Mouse (Mus musculus) forebrain, embryonic 14.5 days (tissue): ENCODE data around the gene Map3k10. TPM values are rescaled to one million over a fixed set of nuclear protein-coding genes. Genes with fewer than 3 reads are reported as not detected.

Experiments used
- ATAC-seq: fragments of 200-750 bp; cut with Nextera tagmentation; 2 replicates; pipeline ENCODE4 v1.8.0; 2017; ENCODE audit warnings: mild to moderate bottlenecking, moderate library complexity
- DNase-seq: peaks from one replicate; pipeline ENCODE4 v3.0.0-alpha.2; 2015; ENCODE audit warnings: low spot score
- H3K27ac ChIP-seq: fragments of 300-500 bp; sonication (generic); 2 replicates; pipeline ENCODE4 v1.5.1; 2014; ENCODE audit warnings: low read depth, mild to moderate bottlenecking, control low read depth, low read length, moderate library complexity
- H3K27me3 ChIP-seq: fragments of 300-500 bp; sonication (generic); replicated peaks from 2 replicates; pipeline ENCODE4 v1.6.1; 2014; ENCODE audit warnings: low read length, control low read depth, mixed read lengths; ENCODE audit not compliant: control insufficient read depth, insufficient read depth
- H3K36me3 ChIP-seq: fragments of 300-500 bp; sonication (generic); 2 replicates; pipeline ENCODE4 v1.6.1; 2014; ENCODE audit warnings: low read length, control low read depth; ENCODE audit not compliant: control insufficient read depth, insufficient read depth
- H3K4me1 ChIP-seq: fragments of 300-500 bp; sonication (generic); 2 replicates; pipeline ENCODE4 v1.6.1; 2014; ENCODE audit warnings: antibody characterized with exemption, low read length, control low read depth; ENCODE audit not compliant: control insufficient read depth, insufficient read depth
- H3K4me2 ChIP-seq: fragments of 300-500 bp; sonication (generic); 2 replicates; pipeline ENCODE4 v1.6.1; 2014; ENCODE audit warnings: mild to moderate bottlenecking, control low read depth, low read length
- H3K4me3 ChIP-seq: fragments of 300-500 bp; sonication (generic); 2 replicates; pipeline ENCODE4 v1.5.1; 2014; ENCODE audit warnings: low read depth, low read length, control low read depth
- H3K9ac ChIP-seq: fragments of 300-500 bp; sonication (generic); 2 replicates; pipeline ENCODE4 v1.6.1; 2014; ENCODE audit warnings: mild to moderate bottlenecking, low read length, control low read depth, moderate library complexity
- H3K9me3 ChIP-seq: fragments of 300-500 bp; sonication (generic); replicated peaks from 2 replicates; pipeline ENCODE4 v1.6.1; 2016; ENCODE audit warnings: low read length, control low read depth, mixed read lengths; ENCODE audit not compliant: control insufficient read depth
- WGBS: fragments of 180-500 bp; shearing (Covaris S2); extraction: QIAGEN DNeasy Blood & Tissue Kit; methylation state at CpG from one replicate; pipeline ENCODE4 v1.1.7; 2014; 5-methylcytosine and 5-hydroxymethylcytosine counted together
- polyA plus RNA-seq: library from polyadenylated mRNA; unstranded; fragments of >200 nt; fragmentation: Nextera tagmentation; extraction: Ambion mirVana; gene quantifications from 2 replicates; pipeline ENCODE4 v1.2.1, GENCODE M21; 2014

Map3k10 gene
- polyA plus RNA-seq, 1 experiment from 2014 or later: 12.8 TPM

DNA sequence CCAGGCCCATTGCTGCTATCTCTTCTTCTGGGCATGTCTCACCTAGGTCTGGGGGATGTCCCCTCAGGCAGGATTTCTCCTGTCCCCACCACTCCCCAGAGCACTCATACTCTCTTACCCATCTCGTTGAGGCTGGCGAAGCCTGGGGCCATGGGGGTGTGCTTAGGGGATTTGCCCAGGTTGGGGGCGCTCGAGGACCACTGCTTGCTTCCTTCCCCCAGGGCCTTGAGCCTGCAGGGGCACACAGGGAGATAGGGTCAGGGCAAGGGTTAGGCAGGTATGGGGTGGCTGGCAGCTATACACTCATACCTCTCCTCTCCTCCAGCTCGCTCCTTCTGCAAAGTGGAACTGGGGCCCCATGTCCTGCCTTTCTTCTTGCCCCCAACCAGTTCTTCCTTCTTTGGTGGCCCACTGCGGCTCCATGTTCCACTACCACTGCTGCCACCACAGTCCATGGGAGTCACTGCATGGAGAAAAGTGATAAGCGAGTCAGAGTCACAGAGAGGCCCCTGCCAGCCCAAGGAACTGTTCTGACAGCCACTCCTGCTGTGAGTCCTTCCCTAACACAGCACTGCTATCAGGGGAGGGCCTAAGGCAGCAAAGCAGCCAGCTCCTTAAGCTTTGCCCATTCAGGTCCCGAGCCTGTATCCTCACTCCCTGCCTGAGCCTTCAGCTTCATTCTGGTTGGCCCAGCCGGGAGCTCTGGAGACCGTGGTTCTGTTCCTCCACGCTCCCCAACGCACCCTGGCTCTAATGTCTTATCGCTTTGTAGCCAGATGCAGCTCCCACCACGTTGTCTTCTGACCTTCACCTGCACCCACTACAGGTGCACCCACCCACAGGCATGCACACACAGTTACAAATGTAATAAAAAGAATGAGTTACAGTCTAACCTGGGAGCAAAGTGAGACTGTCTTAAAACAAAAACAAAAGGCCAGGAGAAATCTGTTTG is 15.4 kb downstream of the Map3k10 start:
- 65% methylated on average over 14 of the region's 14 CpGs for WGBS
- H3K27me3 ChIP-seq: no peaks in the 10 kb centered on the region; the same call in 1 of the 2 replicates
- H3K27ac ChIP-seq: no peak overlapping the region
- no peaks in the 10 kb centered on the region for H3K9me3 ChIP-seq
- ATAC-seq: no peak
- H3K4me1 ChIP-seq: peaks cover 2% of the 10 kb centered on the region; the same call in 1 of the 2 replicates
- H3K9ac ChIP-seq: no peak overlapping the region
- H3K4me2 ChIP-seq: no peak overlapping the region
- no peak for DNase-seq
- no peak overlapping the region for H3K4me3 ChIP-seq
- peaks cover 76% of the 10 kb centered on the region for H3K36me3 ChIP-seq

DNA sequence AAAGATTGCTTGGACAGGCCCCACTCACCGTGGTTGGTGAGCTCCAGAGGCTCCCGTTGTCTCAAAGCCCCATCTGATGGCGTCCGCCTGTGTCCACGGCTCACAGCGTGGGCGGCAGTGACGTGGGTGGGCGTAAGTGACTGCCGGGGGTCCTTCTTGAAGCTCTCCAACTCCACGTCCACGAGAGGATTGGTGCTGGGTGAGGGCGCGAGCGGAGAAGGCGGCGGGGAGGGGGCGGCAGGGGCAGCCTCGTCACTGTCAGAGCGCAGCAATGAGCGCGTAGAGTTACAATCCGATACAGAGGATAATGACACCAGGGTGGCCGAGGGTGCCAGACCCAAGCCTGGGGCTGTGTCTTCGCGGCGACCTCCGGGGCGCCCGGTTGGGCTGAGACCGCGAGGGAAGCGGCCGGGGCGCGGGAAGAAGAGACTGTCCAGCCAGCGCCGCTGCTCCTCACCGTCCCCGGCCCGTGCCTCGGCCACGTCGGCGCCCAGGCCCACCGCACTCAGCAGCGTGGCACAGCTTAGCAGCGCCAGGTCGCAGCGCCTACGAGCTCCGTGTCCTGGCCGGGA is 16.5 kb downstream of the Map3k10 start:
- no peak overlapping the region for H3K27ac ChIP-seq
- H3K9ac ChIP-seq: no peak overlapping the region
- no peak overlapping the region for H3K4me3 ChIP-seq
- no peak overlapping the region for H3K4me2 ChIP-seq
- DNase-seq: no peak
- no peaks in the 10 kb centered on the region; the same call in 1 of the 2 replicates for H3K27me3 ChIP-seq
- no peak for ATAC-seq
- WGBS: 42% methylated on average over 44 of the region's 53 CpGs
- peaks cover 2% of the 10 kb centered on the region; the same call in 1 of the 2 replicates for H3K4me1 ChIP-seq
- peaks cover 69% of the 10 kb centered on the region for H3K36me3 ChIP-seq
- no peaks in the 10 kb centered on the region for H3K9me3 ChIP-seq

DNA sequence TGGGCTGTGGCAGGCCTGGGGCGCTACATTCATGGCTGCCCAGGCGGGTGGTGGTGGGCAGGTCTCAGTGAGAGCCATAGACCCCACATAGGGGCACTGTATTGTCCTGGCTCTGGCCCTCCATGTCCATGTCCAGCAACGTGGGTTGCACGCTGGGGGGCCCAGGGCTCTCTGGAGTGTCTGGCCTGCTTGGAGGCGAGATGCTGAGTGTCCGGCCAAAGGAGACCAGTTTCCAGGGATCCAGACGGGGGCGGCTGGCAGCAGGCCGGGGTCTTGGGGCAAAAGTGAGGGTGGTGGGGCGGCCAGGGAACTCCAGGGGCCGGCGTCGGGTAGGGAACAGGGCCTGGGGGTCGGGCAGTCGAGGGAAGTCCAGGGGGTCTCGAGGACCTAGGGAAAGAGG is 17.8 kb downstream of the Map3k10 start:
- DNase-seq: no peak
- Histone ChIP-seq H3K4me1 (peaks cover 2% of the 10 kb centered on the region; the same call in 1 of the 2 replicates), H3K4me3 (no peak overlapping the region), H3K4me2 (no peak overlapping the region), H3K27ac (no peak overlapping the region), H3K27me3 (peaks cover 2% of the 10 kb centered on the region; the same call in 1 of the 2 replicates), H3K36me3 (peaks cover 59% of the 10 kb centered on the region), H3K9me3 (no peaks in the 10 kb centered on the region), H3K9ac (no peak overlapping the region)
- WGBS: 91% methylated on average over 16 of the region's 16 CpGs
- no peak for ATAC-seq

DNA sequence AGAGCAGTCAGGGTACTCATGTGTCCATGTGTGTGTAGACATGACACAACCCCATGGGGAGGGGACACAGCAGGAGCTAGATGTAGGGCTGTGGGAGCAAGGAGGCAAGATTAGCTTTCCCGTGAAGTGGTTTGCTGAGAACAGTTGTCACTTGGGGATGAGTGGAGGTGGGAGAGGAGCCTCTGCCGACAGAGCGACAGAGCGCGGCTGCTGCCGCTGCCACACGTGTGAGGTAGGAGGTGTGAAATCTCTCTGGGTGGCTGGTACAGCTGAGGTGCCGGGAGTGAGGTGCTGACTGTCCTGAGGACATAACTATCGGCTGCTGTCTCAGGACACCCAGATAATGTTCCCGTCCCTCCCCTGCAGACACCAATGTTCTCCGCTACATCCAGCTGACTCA is 18.9 kb downstream of the Map3k10 start:
- Histone ChIP-seq H3K36me3 (peaks cover 50% of the 10 kb centered on the region), H3K27me3 (peaks cover 2% of the 10 kb centered on the region; the same call in 1 of the 2 replicates), H3K27ac (no peak overlapping the region), H3K4me3 (no peak overlapping the region), H3K9me3 (no peaks in the 10 kb centered on the region), H3K9ac (no peak overlapping the region), H3K4me2 (no peak overlapping the region; the same call in 1 of the 2 replicates), H3K4me1 (peaks cover 2% of the 10 kb centered on the region; the same call in 1 of the 2 replicates)
- DNase-seq (no peak), ATAC-seq (no peak)
- 81% methylated on average over 11 of the region's 11 CpGs for WGBS

DNA sequence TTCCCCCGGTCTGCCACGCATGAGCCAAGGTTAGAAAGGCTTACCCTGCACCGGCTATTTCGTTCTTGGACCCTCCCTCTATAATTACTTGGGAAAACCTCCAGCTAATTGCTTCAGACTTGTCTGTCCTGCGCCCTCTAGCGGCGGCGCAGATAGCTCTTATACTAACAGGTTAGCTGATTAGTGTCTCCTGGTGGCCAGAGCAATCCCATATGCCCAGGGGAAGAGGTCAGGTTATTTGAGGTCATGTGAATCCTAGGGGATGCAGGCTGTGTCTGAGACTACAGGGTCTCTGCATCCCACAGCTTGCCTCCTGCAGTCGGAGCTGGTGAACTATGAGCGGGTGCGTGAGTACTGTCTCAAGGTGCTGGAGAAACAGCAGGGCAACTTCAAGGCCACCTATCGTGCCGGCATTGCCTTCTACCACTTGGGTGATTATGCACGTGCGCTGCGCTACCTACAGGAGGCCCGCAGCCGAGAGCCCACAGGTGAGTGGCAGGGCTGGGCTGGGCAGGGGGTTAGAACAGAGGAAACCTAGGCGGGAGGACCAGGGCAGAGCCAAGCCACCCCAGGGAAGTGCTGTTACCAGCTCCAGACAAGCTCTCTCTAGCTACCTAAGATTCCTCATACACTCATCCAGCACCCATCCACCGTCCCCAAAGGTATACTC is 19.7 kb downstream of the Map3k10 start:
- H3K27me3 ChIP-seq: peaks cover 2% of the 10 kb centered on the region; the same call in 1 of the 2 replicates

DNA sequence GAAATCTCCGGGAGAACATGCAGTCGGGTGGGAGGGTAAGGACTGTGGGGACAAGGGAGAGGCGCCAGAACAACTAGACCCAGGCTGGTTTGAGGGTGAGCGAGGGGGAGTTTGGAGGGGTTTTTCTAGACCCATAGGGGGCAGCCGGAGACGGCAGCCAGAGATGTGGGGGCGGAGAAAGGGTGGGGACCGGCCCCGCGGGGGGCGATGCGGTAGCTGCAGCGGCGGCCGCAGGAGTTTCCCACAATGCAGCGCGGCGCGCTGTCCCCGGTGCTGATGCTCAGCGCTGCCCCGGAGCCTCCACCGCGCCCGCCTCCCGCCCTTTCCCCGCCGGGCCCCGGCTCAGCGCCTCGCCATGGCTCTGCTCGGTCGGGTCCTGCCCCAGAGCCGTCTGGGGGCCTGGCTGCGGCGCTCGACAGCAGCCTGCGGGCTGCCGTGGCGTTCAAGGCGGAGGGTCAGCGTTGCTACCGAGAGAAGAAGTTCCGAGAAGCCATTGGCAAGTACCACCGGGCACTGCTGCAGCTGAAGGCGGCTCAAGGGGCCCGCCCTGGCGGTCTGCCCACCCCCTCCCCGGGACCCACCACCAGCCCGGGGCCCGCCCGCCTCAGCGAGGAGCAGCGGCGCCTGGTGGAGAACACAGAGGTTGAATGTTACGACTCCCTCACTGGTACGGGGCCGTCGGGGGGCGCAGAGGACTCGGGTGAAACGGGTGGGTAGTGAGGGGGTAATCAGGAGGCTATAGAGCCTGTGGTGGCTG is 20.5 kb downstream of the Map3k10 start, which contains the start of gene Ttc9b:
TSS of gene Ttc9b (plus strand) at position 235 of the 757 bp plus-strand sequence.
- Histone ChIP-seq H3K4me3 (peak within 1 kb of the TSS; percentile 66), H3K9ac (peak within 1 kb of the TSS; percentile 84), H3K27me3 (peaks cover 2% of the 10 kb centered on the region; the same call in 1 of the 2 replicates), H3K9me3 (no peaks in the 10 kb centered on the region), H3K4me2 (peak within 1 kb of the TSS; percentile 80), H3K27ac (peak within 1 kb of the TSS; percentile 92), H3K4me1 (peaks cover 2% of the 10 kb centered on the region; the same call in 1 of the 2 replicates), H3K36me3 (peaks cover 35% of the 10 kb centered on the region)
- 1% methylated on average over 58 of the region's 62 CpGs for WGBS
- ATAC-seq (peak; percentile 80), DNase-seq (peak; percentile 89)

More for the DNA sequence above, 19.7 kb downstream of the Map3k10 start:
- Histone ChIP-seq H3K9me3 (no peaks in the 10 kb centered on the region), H3K4me2 (peak overlapping the region; percentile 80), H3K4me1 (peaks cover 2% of the 10 kb centered on the region; the same call in 1 of the 2 replicates), H3K36me3 (peaks cover 44% of the 10 kb centered on the region), H3K27ac (peak overlapping the region; percentile 92; the same call in 1 of the 2 replicates), H3K9ac (peak overlapping the region; percentile 84; the same call in 1 of the 2 replicates), H3K4me3 (peak overlapping the region; percentile 66)
- ATAC-seq: no peak
- DNase-seq: peak; percentile 44
- 63% methylated on average over 20 of the region's 20 CpGs for WGBS

DNA sequence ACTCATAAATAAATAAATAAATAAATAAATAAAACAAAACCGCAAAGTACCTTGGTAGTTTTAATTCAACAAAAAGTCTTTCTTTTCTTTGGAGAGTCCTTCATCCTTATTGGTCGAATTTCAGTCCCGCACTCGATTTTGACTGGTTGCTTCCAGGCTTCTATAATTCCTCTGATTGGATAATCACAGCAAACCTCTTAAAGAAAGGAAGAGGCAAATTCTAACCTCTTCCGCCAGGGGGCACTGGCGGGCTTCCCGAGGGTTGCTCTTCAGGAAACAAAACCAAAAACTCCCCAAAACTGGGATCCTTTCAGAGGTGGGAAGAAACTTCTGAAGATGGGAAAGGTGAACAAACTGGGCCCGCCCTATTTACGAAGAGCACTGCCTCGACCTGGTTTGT is 23.4 kb downstream of the Map3k10 start:
- Histone ChIP-seq H3K27ac (no peak overlapping the region), H3K9ac (no peak overlapping the region), H3K4me2 (no peak overlapping the region), H3K27me3 (peaks cover 2% of the 10 kb centered on the region; the same call in 1 of the 2 replicates), H3K4me1 (peaks cover 2% of the 10 kb centered on the region; the same call in 1 of the 2 replicates), H3K36me3 (peaks cover 6% of the 10 kb centered on the region; the same call in 1 of the 2 replicates), H3K9me3 (no peaks in the 10 kb centered on the region), H3K4me3 (no peak overlapping the region)
- ATAC-seq: no peak
- peak; percentile 90 for DNase-seq
- WGBS: 10% methylated on average over 10 of the region's 10 CpGs

DNA sequence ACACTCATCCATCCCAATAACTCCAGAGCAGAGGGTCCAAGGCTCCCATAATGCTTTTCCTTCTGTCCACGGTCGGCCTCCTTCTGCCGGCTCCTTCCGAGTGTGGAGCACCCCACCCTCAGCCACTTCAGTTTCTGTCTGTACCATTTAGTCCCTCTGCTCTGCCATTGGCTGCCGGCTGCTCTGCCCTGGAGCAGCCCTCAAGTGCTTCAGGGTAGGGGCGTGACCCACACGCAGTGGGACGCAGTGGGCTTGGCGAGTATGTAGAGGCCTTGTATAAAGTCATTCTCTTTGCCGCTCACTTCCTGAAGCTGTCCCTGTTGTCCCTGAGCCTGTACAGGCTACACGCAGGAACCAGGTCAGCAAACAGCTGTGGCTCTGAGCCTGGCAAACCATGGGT is 24.7 kb downstream of the Map3k10 start:
- Histone ChIP-seq H3K4me3 (no peak overlapping the region), H3K27me3 (peaks cover 2% of the 10 kb centered on the region; the same call in 1 of the 2 replicates), H3K36me3 (no peaks in the 10 kb centered on the region), H3K27ac (no peak overlapping the region), H3K9me3 (no peaks in the 10 kb centered on the region), H3K4me1 (peaks cover under 1% of the 10 kb centered on the region; the same call in 1 of the 2 replicates), H3K4me2 (no peak overlapping the region), H3K9ac (no peak overlapping the region)
- no peak for ATAC-seq
- WGBS: 94% methylated on average over 11 of the region's 11 CpGs
- DNase-seq: no peak
